Mouse (Mus musculus) heart, adult 9 months (tissue): ENCODE results near the gene Rufy3.

ENCODE experiments used
- DNase-seq, 2 experiments: peaks; one replicate each; pipeline ENCODE4 v3.0.0; 2022; ENCODE audit warnings: low spot score in 2 of 2

The Rufy3 gene

DNA sequence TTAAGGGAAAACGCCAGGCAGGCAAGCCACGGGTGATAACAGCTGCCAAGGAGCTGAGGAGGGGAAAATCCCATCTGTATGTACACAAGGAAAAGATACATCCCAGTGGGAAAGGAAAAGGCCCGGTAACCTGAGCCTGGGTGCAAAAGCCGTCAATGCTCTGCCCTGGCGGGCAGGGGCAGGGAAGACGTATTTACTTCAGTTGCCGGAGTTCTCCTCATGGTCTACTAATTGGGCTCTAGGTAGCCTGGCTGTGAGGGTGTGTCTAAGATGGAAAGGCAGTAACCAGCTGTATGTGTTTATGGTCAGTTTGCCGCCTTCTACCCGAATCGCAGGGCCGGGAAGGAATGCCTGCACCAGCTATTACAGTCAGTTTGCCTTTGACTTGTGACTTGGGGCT is 64.3 kb downstream of the Rufy3 start:
- DNase-seq: no peak

DNA sequence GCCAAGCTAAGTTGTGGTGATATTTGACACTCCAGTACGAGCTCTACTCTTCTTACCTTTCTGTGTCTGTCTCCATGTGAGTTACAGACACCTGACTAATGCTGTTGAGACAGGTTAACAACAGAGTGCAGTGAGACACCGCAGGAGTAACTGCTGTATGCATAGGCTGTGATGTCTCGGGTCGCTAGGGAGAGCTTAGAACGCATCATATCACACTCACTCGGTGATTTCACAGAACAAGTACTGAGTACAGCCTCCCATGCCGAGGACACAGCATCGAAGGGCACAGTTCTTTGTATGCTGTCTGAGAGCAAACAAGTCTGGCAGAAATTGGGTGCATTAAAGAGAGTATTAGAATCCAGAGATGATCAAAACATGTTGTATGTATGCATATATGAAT is 65.1 kb downstream of the Rufy3 start:
- DNase-seq: no peak

DNA sequence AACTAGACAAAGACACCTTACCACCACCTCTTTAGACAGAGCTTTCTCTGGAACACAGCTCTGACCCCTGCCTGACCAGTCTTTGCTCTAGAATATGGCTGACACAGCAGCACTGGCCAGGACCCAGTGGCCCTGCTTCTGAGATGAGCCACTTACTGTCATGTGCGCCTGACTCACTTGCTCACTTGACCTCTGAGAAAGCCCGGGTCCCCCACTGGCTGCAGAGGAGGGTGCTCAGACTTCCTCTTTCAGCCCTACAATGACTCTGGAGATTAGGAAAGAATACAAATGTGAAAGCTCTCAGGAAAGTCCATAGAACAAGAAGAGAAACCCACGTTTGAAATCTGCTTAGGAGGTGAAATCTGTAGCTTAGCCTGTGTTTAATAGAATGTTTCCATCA is 66.0 kb downstream of the Rufy3 start:
- peak; percentile 38 to 69 for DNase-seq

DNA sequence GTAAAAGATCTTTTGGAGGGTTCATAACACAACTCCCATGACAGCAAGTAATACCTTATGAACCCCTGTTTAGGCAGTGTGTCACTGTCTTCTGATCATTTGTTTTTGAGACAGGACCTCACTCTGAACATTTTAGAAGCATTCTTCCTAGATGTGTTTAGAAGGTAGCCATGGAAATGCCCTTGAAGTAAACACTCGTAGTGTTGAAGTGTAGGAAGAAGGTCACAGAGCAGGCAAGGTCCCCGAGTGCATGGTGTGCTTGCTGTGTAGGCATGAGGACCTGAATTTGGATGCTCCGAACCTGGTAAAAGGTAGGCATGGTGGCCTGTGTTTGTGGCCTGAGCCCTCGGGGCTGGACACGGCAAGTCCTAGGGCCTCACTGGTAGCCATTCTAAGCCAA is 66.7 kb downstream of the Rufy3 start:
- no peak for DNase-seq

DNA sequence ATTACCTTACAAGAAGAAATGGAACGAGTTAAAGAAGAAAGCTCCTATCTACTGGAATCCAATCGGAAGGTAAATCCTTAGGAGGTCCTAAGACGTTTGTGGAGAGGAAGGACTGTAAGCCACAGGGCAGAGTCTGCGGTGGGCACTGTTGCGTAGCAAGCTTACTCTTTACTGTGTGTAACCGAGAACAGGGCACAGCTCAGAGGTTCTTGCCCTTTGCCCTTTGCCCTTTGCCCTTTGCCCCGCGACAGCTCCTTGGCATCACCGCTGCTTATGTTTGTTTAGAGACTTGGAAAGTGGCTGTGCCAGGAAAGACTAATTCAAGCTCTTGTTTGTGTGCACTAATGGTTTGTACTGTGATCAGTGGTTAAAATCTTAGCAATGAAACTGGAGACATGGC is 67.6 kb downstream of the Rufy3 start:
- no peak for DNase-seq

DNA sequence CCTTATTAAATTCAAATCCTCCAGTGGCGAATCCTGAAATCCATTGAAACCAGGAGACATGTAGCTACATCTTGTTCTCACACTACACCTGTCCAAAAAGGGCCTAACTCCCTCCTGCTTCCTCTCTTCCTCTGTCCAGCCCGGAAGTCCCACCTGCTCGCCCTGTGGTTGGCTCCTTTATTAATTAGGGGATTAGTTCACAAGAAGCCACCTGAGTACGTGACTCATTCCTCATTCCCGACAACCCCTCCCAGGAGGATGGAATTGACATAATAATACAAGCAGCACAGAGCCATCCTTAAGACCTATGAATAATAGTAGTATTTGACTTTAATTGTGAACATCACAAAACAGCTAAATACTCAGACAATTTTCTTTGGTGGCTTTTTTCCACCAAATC is 69.2 kb downstream of the Rufy3 start:
- no peak for DNase-seq

DNA sequence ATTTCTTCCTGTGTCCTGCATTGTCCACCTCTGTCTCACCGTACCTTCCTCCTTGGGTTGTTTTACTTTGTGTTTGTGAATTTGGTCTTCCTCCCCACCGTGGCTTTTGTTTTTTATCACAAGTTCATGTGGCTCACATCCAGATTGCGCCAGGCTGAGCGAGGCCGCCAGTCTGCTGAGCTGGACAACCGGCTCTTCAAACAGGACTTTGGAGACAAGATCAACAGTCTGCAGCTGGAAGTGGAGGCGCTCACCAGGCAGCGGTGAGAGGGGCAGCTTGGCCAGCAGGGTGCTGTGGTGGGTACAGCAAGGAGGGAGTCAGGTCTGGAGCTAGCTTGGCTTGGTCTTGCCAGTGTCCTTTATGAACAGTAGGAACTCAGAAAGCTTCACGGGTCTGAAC is 77.9 kb downstream of the Rufy3 start:
- no peak for DNase-seq

DNA sequence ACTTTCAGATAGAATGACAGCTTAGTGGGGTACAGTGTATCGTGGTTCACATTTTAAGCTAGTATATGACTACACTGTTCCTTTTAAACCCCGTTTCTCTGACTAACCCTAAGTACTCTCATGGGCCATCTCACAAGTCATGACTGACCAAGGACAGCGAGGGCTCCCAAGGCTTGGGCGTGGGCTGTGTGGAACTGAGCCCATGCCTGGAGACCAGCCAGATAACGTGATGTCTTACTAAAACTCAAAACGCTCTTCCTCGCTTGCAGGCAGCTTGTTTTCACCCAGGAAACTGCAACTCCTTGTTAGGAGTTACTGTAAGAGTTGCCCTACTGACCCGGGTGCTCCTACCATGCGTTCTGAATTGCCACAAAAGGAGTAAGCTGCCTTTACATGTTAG is 78.7 kb downstream of the Rufy3 start:
- DNase-seq: no peak

DNA sequence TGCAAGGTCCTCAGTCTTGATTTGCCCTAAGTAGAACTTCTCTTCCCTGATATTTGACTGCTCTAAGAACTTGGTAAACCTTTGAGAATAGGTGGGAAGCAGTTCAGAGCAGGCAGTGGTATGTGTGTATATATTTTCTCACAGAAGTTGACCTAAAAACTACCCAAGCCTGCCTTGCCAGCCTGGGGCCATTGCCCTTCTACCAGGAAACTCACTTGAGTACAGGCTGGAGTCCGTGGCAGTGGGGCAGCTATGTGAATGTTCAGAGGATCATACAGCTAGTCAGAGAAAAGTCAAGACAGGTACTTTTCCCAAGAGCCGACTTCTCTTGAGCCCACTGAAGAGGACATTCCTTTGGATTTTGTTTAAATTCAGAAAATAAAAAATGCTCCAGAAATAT is 80.1 kb downstream of the Rufy3 start:
- DNase-seq: no peak

DNA sequence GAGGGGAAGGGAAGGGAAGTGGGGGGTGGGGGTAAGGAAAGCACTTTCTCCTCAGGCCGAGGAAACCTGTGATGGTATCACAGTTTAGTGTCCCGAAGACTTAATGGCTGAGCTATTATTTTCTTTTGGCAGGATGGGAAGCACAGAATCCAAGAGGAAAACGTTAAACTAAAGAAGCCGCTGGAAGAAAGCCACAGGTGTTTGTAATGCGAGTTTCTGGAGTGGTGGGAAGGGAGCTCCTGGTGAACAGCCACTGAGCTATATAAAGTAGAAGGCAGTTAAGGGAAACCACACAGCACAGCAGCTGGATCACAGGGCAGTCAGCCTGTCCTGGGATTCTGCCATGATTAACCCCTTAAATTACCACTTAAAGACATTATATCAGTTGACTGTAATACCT is 80.6 kb downstream of the Rufy3 start:
- no peak for DNase-seq

DNA sequence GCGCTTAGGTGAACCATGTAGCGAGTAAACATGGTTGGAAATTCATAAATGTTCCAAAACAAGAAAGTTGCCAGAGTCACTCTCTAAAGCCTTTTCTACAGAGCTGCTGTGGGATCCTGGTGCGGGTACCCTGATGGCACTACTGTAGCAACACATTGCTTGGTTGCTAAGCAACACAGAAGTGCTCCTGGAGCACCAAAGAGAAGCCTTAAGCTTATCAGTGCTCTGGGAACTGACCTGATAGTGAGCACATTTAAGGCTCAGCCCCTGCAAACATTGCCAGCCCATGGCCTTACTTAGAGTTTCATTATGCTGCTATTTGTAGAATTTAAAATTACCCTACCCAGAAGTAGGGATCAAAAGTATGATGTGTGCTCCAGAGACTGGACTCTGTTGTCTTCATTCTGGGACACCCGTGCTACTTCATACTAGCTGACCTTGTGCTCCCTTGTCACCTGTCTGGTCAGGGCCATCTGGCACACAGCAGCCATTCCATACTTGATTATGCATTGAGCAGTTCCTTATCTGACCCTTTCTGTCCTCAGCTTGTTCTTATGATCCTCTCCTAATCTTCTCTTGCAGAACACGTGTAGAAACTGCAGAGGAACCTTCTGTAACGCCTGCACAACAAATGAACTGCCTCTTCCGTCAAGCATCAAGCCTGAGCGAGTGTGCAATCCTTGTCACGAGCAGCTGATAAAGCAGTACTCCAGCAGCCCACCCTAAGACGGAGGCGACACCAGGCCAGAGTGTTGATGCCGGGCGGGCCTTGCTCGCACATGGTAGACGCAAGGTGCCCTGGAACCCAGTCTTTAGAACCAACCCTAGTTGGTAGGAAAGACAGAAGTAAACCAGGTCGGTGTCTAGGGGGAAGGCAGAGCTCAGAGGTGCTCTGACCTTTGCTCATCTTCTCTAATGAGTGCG is 84.7 kb downstream of the Rufy3 start:
- DNase-seq: no peak

DNA sequence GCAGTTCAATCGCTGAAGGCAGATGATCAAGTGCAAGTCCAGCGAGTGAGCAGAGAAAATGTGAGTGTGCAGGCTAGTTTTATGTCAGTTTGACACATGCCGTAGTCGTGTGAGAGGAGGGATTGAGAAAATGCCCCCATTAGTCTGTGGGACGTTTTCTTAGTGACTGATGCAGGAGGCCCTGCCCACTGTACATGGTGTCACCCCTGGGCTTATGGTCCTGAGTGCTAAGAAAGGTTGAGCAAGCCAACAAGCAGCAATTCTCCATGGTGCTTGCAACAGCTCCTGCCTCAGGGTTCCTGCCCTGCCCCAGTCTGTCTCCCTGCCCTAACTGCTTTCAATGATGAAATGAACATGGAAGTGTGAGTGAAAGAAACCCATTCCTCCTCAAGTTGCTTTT is 87.7 kb downstream of the Rufy3 start:
- DNase-seq: no peak

DNA sequence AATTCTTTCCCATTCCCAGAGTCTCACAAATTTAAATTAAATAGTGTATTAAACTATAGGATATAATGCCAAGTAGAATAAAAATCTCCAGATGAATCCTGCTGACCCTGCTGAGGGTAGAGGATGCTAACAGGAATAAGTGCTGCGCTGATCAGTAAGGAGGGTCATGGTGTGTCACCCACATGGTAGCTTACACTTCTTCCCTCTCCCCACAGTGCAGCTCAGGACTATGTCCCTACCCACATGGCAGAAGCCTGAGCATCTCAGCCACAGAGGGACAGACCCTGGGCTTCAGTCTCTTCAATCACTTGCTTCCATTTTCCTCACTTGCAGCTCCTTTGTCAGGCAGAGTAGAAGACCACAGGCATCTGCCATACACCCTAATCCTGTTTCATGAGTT is 93.0 kb downstream of the Rufy3 start:
- no peak for DNase-seq

DNA sequence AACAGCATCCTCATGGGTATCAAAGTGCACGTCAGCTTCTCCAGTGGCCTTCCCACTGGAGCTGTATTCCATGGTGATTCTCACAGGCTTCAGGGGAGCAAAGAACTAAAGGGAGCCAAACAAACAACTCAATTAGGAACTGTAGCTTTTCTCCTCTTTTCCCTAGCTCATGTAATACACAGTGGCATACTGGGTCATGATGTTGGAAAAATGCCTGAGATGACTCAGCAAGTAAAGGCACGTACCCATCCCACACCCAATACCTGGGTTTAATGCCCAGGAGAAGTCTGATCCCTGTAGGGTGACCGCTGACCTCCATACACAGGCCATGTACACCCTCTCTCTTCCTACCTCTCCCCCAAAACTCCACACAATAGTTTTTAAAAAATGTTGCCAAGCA is 98.3 kb downstream of the Rufy3 start:
- no peak for DNase-seq

DNA sequence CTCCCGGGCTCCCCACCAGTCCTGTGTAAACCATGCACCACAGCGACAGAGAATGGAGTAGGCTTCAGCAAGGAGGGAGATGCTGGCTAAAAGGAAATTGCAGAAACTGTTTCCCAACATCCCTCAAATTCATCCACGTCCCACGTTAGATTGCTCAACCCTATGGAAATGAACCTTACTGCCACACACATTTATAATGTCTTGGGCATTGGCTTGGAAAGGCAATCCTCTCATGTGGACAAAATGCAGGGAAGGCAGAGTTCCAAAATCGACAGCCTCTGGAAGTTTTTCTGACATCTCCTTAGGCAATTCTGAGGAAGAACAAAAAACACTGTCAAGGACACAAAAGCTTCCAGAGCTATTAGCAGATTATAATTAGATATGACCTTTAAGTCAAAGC is 99.0 kb downstream of the Rufy3 start:
- DNase-seq: no peak

DNA sequence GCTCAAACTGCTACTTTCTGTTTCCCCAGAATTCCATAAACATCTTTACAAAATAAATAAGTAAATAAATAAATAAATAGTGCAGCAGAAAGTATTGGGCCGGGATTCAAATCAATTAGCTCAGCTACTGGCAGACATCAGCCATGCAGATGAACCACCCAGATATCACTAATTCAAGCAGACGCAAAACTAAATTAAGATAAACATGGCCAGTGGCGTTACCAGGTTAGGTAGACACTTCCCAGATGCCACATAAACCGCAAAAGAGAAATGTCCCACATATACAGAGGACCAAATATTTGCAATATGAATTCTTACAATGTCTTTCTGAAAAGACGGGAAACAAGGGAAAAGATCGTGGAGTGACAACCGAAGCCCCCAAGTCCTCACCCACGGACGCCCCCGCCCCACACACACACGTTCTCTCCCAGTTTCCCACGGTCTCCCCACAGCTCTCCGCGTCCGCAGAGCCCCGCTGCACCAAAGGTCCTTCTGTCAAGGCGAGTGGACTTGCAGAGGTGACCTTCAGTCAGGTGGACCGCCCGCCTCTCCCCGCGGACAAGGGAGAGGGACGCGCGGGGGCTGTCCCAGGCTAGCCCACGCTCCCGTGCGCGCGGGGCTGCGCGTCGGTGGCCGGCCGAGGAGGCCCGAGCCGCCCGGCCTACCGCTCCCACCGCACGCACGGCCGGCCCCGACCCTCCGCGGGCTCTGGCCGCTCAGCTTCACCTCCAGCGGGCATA is 110.0 kb downstream of the Rufy3 start:
- peak in 1 of 2 experiments; percentile 52 for DNase-seq

DNA sequence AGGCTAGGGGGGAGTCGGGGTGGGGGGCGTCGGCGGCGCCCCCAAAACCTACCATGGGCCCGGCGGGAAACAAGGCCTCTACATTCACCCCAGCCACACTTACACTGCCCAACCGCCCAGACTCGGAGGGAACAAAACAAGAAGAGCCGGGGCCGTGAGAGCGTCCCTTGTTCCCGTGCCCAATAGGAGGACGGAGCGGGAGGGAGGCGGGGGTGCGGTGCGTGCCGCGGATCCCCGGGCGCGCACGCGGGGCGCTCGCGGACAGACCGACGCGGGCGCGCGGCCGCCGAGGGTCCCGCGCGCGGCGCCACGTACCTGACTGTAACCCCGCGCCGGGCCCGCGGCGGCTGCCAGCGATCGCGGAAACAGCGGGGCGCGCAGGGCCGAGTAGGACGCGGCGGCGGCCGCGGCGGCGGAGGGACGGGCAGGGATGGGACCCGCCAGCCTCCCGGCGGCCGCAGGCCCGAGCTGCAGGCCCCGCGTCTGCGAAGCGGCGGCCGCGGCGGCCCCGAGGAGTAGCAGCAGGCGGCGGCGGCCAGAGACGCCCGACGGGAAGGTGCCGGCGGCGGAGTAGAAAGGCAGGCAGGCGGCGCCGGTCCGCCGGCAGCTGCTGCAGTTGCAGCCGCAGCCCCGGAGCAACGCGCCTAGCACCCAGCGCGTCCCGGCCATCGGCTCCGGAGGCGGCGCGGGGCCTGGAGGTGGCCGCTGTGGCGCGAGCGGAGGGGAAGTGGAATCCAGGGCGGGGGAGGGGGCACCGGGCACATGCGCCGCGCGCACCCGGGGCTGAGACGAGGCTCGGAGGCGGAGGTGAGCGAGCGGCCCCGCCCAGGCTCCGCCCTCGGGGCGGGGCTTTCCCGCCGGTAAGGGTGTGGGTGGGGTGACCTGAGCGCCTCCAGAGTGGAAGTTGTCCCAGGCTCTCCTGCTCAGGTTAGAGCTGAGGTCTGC is 110.9 kb downstream of the Rufy3 start, which contains the start of gene Grsf1:
TSS of gene Grsf1 (minus strand) at position 729 of the 945 bp plus-strand sequence.
- peak; percentile 88 to 89 for DNase-seq

DNA sequence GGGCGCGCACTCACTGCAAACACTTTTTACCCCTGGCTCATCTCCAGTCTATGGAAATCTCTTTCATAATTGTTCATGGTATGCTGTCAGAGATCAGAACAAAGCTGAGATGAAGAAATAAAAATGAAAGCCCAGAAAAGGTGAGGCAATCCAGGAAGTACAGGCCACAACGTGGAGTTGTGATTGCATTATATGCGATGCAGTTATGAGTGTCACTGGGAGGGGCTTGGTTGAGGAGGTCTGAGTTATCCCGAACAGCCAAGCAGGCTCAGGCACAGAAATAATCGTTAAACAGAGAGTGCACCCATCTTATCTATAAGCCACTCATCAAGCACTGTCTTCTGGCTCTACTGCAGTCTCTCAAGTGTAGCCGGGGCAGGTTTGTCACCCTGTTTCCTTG is 114.1 kb downstream of the Rufy3 start:
- DNase-seq: no peak

DNA sequence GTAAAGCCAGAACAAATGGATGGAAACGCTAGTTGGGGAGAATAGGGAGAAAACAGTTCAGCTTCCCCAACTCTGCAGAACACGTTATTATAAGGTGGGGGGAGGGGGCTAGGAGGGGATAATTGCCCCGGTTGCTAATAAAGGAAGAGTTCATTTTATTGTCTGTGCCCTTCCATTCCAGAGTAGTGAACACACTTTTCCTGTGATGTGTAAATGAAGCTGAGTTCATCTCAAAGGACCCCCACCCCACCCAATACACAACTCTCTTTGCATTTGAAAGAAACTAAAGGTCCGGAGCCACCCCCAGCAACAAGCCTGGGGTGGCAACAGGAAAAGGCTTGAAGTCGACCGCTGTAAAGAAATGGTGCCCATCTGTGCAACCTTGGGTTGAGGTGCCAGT is 114.5 kb downstream of the Rufy3 start:
- DNase-seq: no peak

DNA sequence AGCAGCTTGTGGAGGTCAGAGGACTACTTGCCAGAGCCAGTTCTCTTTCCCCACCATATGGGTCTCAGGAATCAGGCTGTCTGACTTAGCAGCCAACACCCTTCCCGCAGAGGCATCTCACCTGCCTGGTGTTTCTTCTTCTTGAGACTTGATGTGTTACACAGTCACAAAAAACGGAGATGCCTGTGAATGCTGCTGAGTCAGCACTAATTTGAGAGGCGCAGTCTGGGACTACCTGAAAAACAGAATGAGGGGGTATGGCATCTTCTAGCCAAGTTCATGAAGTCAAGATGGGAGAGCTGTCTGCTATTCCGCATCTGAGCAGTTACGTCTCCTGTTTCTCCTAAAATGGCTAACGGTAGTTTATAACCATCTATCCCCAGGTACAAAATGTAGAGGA is 115.7 kb downstream of the Rufy3 start:
- DNase-seq: no peak

DNA sequence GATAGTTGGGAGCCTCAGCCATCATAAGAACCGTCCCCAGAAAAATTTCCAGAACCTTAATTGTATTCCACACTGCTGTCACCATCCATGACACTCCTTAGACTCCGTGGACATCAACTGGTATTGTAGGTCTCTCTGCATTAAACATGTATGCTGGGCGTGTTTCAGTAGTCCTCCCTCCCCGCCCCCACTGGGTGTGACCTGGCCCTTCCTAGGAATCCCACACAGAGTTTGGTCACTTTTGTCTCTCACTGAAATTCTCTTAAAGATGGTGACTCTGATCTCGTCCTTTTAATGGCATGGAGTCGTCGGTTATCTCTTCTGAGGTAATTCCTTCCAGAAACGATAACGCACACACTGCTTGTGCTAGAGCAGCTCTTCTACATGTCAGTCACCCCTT is 118.9 kb downstream of the Rufy3 start:
- DNase-seq: no peak

DNA sequence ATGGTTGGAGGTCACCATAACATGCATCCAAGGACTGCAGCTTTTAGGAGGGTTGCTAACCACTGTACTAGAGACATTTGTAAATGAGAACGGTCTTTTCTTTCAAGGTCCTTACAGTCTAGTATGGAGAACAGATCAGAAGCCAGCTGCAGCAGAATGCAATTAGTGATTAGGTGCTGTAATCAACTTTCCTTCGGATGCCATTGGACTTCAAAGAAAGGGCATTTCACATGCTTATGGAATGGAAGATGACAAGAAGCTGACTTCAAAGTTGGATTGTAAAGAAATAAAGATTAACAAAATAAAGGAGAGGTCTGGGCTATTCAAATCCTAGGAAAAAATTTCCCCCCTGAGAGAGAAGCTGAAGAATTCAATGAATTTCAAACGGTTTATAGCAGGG is 119.4 kb downstream of the Rufy3 start:
- no peak for DNase-seq
